Mouse (Mus musculus) megakaryocyte, embryonic 14.5 days (primary cell): ENCODE measurements around the gene Chil1.

Experiments used
- FLI1 ChIP-seq: IDR thresholded peaks from 2 replicates; pipeline ENCODE4 v1.6.1; 2012; ENCODE audit warnings: low read length, inconsistent platforms, mixed read lengths
- GATA1 ChIP-seq: IDR thresholded peaks from 3 replicates; pipeline ENCODE4 v1.6.1; 2012; ENCODE audit warnings: mixed read lengths, low read length, inconsistent platforms, borderline replicate concordance

DNA sequence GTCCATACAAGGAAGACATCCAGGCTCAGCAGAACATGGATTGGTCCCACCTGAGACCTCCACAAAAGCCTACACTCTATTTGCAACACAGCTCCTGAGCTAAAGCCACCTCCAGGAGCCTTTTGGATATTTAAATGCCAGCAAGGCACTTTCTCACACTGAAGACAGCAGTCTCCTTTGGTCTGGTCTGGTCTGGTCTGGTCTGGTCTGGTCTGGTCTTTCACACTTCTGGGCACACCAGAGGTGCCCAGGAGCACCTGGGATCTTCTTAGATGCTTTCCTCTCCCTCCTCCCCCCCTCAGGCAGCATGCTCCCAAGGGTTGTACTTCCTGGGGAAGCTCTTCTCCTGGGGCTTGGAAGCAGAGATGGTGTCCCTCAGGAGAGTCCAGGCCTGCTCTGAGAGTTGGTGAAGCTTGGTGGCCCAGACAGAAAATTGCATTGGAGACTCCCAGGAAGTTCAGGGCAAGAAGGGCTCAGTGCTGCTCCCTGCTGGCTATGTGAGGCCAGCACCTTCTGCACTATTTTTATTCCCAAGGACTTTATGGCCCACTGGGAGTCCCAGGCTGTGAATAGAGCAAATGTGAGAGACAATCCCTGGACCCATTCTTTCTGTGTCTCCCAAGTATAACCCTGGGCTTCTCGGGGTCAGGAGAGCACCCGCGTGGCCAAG lies 19.9 kb downstream of the Chil1 start:
- TF ChIP-seq GATA1 = no peak
- no peak for TF ChIP-seq FLI1
